Mouse (Mus musculus) adrenal gland, postnatal 10 days (tissue): Measurements from ENCODE around the gene Olfr46. TPM values are rescaled to one million over a fixed set of nuclear protein-coding genes. Genes with fewer than 3 reads are reported as not detected.
"Not testable (repeated sequence)": the region's sequence is repeated elsewhere in the genome, so short reads cannot be mapped to it uniquely, and the experiment has no call there.

Experiments
- DNase-seq: peaks from one replicate; pipeline ENCODE4 v3.0.0; 2021; ENCODE audit warnings: mixed read lengths
- long read RNA-seq, 2 experiments: library from polyadenylated mRNA; stranded (forward); transcript quantifications; one replicate each; pipeline ENCODE4 v2.0.0; 2021
- total RNA-seq, 2 experiments: library from RNA; stranded (reverse); gene quantifications; 2 replicates each; pipeline ENCODE4 v1.2.3; 2021

The Olfr46 gene
- not detected for total RNA-seq
- long read RNA-seq, experiment 1 = 0 reads
- long read RNA-seq, experiment 2 = 0 reads

GRCm38 (mm10) chr7:140600969-140601368 lies at the start of gene Olfr46:
Gene Olfr46 (plus strand): TSS chr7:140601269.
- DNase-seq = not testable (repeated sequence)

- no peak for DNase-seq
Observed at GRCm38 (mm10) chr7:140567586-140567985, 33.5 kb upstream of the Olfr46 start, which contains the start of gene Olfr538. Gene Olfr538 (plus strand): TSS chr7:140567886.

DNA sequence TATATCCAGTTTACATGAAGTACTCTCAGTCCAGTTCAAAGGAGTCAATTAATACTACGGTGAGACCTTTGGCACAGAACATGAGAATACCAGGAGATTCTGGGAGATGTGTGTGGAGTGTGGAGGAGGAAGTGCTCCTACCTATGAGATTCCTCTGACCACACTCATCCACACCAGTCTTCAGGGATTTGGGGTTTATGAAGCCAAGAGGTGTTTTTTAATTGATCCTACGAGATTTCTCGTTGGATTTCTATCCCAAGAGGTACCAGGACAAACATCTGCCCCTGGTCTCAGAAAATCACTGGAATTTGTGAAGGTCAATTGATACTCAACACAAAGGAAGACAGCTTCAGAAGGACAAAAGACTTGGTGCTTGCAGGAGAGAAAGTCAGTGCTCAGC lies 27.6 kb downstream of the Olfr46 start, which contains the start of gene Olfr61:
Olfr61 (plus strand) TSS at position 301 of the 400 bp plus-strand sequence.
- DNase-seq = not testable (repeated sequence)

GRCm38 (mm10) chr7:140630559-140630958 lies 29.5 kb downstream of the Olfr46 start:
- DNase-seq = no peak

GRCm38 (mm10) chr7:140646152-140646551 lies 45.1 kb downstream of the Olfr46 start, which contains the start of gene Olfr53:
Gene Olfr53 (plus strand): TSS chr7:140646452.
- no peak for DNase-seq

GRCm38 (mm10) chr7:140659630-140660029 lies 58.6 kb downstream of the Olfr46 start, which contains the start of gene Olfr539:
Gene Olfr539 (plus strand): TSS chr7:140659930.
- no peak for DNase-seq

Other genes starting within 250 kb of the Olfr46 start
- not detected for gene Olfr60, start 239.6 kb upstream of the Olfr46 start, total RNA-seq
- not detected for gene Olfr530, start 224.9 kb upstream of the Olfr46 start, total RNA-seq
- gene Olfr531, start 198.4 kb upstream of the Olfr46 start, total RNA-seq = not detected
- not detected for gene Olfr532, start 179.6 kb upstream of the Olfr46 start, total RNA-seq
- not detected for gene Olfr533, start 137.9 kb upstream of the Olfr46 start, total RNA-seq
- gene Olfr535, start 117.1 kb upstream of the Olfr46 start, total RNA-seq = not detected
- gene Olfr536, start 93.9 kb upstream of the Olfr46 start, total RNA-seq = not detected
- not detected for gene Olfr538, start 33.4 kb upstream of the Olfr46 start, total RNA-seq
- not detected for gene Olfr61, start 27.7 kb downstream of the Olfr46 start, total RNA-seq
- not detected for gene Olfr53, start 45.2 kb downstream of the Olfr46 start, total RNA-seq
- not detected for gene Olfr539, start 58.7 kb downstream of the Olfr46 start, total RNA-seq
- not detected for gene Olfr45, start 80.7 kb downstream of the Olfr46 start, total RNA-seq
- not detected for gene Olfr541, start 96.0 kb downstream of the Olfr46 start, total RNA-seq
- 100 to 1,000 TPM; 231 to 556 TPM for gene Cyp2e1, start 162.5 kb downstream of the Olfr46 start, total RNA-seq
- gene Syce1, start 186.6 kb downstream of the Olfr46 start, total RNA-seq = not detected
- gene Zfp941, start 220.9 kb downstream of the Olfr46 start, total RNA-seq = 1 to 10 TPM; 2.3 to 2.6 TPM
- gene Urah, start 233.7 kb downstream of the Olfr46 start, total RNA-seq = 10 to 100 TPM; 14.7 to 35.6 TPM
- gene Scgb1c1, start 244.3 kb downstream of the Olfr46 start, total RNA-seq = under 1 TPM; 0.76 to 0.90 TPM
- gene Odf3, start 246.5 kb downstream of the Olfr46 start, total RNA-seq = under 1 TPM in 1 of 2 experiments, not detected in 1; 0.24 TPM